Mouse (Mus musculus): Measurements from ENCODE around the gene Rbm48. TPM values are rescaled to one million over a fixed set of nuclear protein-coding genes. Genes with fewer than 3 reads are reported as not detected.
A peak's percentile ranks its signal among the peaks of the same experiment; 100 is the strongest.

The Rbm48 gene
- polyA plus RNA-seq, 1 experiment from 2014 or later, result 10.5 TPM

GRCm38 (mm10) chr5:3577939-3578338 lies 18.4 kb downstream of the Rbm48 start:
- no peak overlapping the region for H3K9ac ChIP-seq (replicated peaks; ENCODE audit: low read depth)
- ATAC-seq, result no peak
- H3K4me2 ChIP-seq (replicated peaks; ENCODE audit: low read depth, low read length), result no peak overlapping the region
- H3K9me3 ChIP-seq (ENCODE audit: low read length), result no peaks in the 10 kb centered on the region
- no peak for TF ChIP-seq EP300 (IDR thresholded peaks at IDR 0.05)
- TF ChIP-seq CTCF (IDR thresholded peaks at IDR 0.05), result no peak
- WGBS, result 97% methylated on average over 2 of the region's 2 CpGs
- no peaks in the 10 kb centered on the region for H3K27me3 ChIP-seq (replicated peaks; ENCODE audit: insufficient read depth, low read length)
- peaks cover 51% of the 10 kb centered on the region for H3K36me3 ChIP-seq (ENCODE audit: insufficient read depth, low read length)
- H3K4me3 ChIP-seq (ENCODE audit: low read depth, low read length), result no peak overlapping the region
- no peak overlapping the region for H3K27ac ChIP-seq (ENCODE audit: low read length)
- no peak for DNase-seq (ENCODE audit: low spot score)
- no peaks in the 10 kb centered on the region for H3K4me1 ChIP-seq (ENCODE audit: insufficient read depth, low read depth, low read length)

DNA sequence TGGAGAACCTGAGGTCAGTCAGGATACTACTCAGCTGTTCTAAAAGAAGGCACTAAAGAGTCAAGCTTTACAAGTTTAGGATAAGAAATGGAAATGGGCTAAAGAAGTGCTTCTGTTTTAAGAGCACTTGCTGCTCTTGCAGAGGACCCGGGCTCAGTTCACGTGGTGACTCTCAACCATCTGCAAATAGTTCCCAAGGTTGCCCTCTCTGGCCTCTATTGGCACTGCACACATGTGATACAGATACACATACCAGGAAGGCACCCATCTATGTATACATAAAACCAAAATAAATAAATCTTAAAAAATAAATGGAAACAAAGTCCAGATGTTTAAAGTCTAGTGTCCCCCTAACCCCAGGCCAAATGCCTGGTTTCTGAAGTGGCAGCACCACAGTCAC lies 21.6 kb downstream of the Rbm48 start:
- H3K9me3 ChIP-seq (ENCODE audit: low read length), result no peaks in the 10 kb centered on the region
- H3K4me2 ChIP-seq (replicated peaks; ENCODE audit: low read depth, low read length), result no peak overlapping the region
- no peaks in the 10 kb centered on the region for H3K4me1 ChIP-seq (ENCODE audit: insufficient read depth, low read depth, low read length)
- H3K36me3 ChIP-seq (ENCODE audit: insufficient read depth, low read length), result peaks cover 56% of the 10 kb centered on the region
- TF ChIP-seq EP300 (IDR thresholded peaks at IDR 0.05) (no peak), CTCF (IDR thresholded peaks at IDR 0.05) (no peak)
- 95% methylated on average over 2 of the region's 2 CpGs for WGBS
- no peak overlapping the region for H3K9ac ChIP-seq (replicated peaks; ENCODE audit: low read depth)
- no peak overlapping the region for H3K4me3 ChIP-seq (ENCODE audit: low read depth, low read length)
- H3K27ac ChIP-seq (ENCODE audit: low read length), result no peak overlapping the region
- no peaks in the 10 kb centered on the region for H3K27me3 ChIP-seq (replicated peaks; ENCODE audit: insufficient read depth, low read length)
- ATAC-seq (no peak), DNase-seq (ENCODE audit: low spot score) (no peak)

DNA sequence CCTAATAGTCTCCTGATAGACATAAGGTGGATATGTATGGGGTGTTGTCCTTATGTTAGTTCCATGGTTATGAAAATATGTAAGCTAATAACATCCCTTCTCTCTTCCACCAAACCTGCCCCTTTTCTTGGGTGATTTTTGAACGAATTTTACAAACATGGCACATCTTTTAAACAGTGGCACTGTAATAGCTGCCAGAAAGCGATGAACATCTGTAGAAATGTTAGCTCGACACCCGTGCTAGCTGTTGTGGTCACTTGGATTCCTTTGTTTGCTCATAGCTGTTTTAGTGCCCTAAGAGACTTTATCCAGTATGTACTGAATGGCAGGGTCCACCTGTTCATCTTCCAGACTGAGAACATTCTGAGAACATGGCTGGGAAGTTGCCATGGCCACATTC lies 25.1 kb downstream of the Rbm48 start, which contains the start of gene 1700109H08Rik:
Gene 1700109H08Rik, plus strand, starts transcription at position 301 of the 400 bp plus-strand sequence.
- no peak for DNase-seq (ENCODE audit: low spot score)

GRCm38 (mm10) chr5:3554198-3554597 lies 42.2 kb downstream of the Rbm48 start:
- TF ChIP-seq CTCF (IDR thresholded peaks at IDR 0.05), result no peak
- TF ChIP-seq EP300 (IDR thresholded peaks at IDR 0.05), result no peak
- H3K9me3 ChIP-seq (ENCODE audit: low read length), result no peaks in the 10 kb centered on the region
- whole genome bisulfite sequencing, result 88% methylated on average over 2 of the region's 2 CpGs

More for the DNA sequence above, 25.1 kb downstream of the Rbm48 start, which contains the start of gene 1700109H08Rik:
- ATAC-seq, result no peak
- H3K4me3 ChIP-seq (ENCODE audit: low read depth, low read length), result no peak within 1 kb of the TSS
- WGBS, result 93% methylated on average over 4 of the region's 4 CpGs
- no peak within 1 kb of the TSS for H3K27ac ChIP-seq (ENCODE audit: low read length)
- H3K4me2 ChIP-seq (replicated peaks; ENCODE audit: low read depth, low read length), result no peak within 1 kb of the TSS
- no peak for TF ChIP-seq CTCF (IDR thresholded peaks at IDR 0.05)
- no peak for TF ChIP-seq EP300 (IDR thresholded peaks at IDR 0.05)
- no peaks in the 10 kb centered on the region for H3K9me3 ChIP-seq (ENCODE audit: low read length)
- H3K36me3 ChIP-seq (ENCODE audit: insufficient read depth, low read length), result peaks cover 39% of the 10 kb centered on the region
- no peaks in the 10 kb centered on the region for H3K27me3 ChIP-seq (replicated peaks; ENCODE audit: insufficient read depth, low read length)
- H3K9ac ChIP-seq (replicated peaks; ENCODE audit: low read depth), result no peak within 1 kb of the TSS
- H3K4me1 ChIP-seq (ENCODE audit: insufficient read depth, low read depth, low read length), result no peaks in the 10 kb centered on the region

GRCm38 (mm10) chr5:3551481-3551880 lies 44.9 kb downstream of the Rbm48 start:
- ATAC-seq (no peak), DNase-seq (ENCODE audit: low spot score) (no peak)
- H3K36me3 ChIP-seq (ENCODE audit: insufficient read depth, low read length), result peaks cover 6% of the 10 kb centered on the region; the same call in 1 of the 2 replicates
- H3K27ac ChIP-seq (ENCODE audit: low read length), result no peak overlapping the region
- H3K4me2 ChIP-seq (replicated peaks; ENCODE audit: low read depth, low read length), result no peak overlapping the region
- H3K4me1 ChIP-seq (ENCODE audit: insufficient read depth, low read depth, low read length), result no peaks in the 10 kb centered on the region
- no peak overlapping the region for H3K4me3 ChIP-seq (ENCODE audit: low read depth, low read length)
- H3K9ac ChIP-seq (replicated peaks; ENCODE audit: low read depth), result no peak overlapping the region
- no peaks in the 10 kb centered on the region for H3K9me3 ChIP-seq (ENCODE audit: low read length)
- no peaks in the 10 kb centered on the region for H3K27me3 ChIP-seq (replicated peaks; ENCODE audit: insufficient read depth, low read length)
- 93% methylated on average over 1 of the region's 1 CpGs for WGBS
- TF ChIP-seq EP300 (IDR thresholded peaks at IDR 0.05) (no peak), CTCF (IDR thresholded peaks at IDR 0.05) (no peak)

More at GRCm38 (mm10) chr5:3554198-3554597, 42.2 kb downstream of the Rbm48 start:
- H3K27ac ChIP-seq (ENCODE audit: low read length), result no peak overlapping the region
- H3K9ac ChIP-seq (replicated peaks; ENCODE audit: low read depth), result no peak overlapping the region
- peaks cover 15% of the 10 kb centered on the region; the same call in 1 of the 2 replicates for H3K36me3 ChIP-seq (ENCODE audit: insufficient read depth, low read length)
- ATAC-seq (no peak), DNase-seq (ENCODE audit: low spot score) (no peak)
- no peaks in the 10 kb centered on the region for H3K27me3 ChIP-seq (replicated peaks; ENCODE audit: insufficient read depth, low read length)
- H3K4me1 ChIP-seq (ENCODE audit: insufficient read depth, low read depth, low read length), result no peaks in the 10 kb centered on the region
- H3K4me2 ChIP-seq (replicated peaks; ENCODE audit: low read depth, low read length), result no peak overlapping the region
- no peak overlapping the region for H3K4me3 ChIP-seq (ENCODE audit: low read depth, low read length)

DNA sequence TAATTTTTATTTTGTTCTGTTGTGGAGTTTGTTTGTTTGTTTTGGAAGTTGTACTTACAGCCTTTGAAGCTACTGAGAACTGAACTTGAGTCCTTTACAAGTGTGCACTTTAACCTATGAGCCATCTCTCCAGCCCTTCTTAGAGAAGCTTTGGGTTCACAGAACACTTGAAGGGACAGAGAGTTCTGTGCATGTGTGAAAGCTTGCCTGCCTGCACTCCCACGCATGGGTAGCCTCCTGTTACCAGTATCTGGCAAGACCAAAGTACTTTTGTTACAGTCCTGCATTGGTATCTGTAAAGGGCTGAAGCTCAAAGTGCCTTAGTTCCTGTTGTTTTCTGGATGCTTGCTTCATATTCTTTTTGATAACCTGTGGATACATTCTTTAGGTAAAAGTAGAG lies 50.2 kb downstream of the Rbm48 start:
- ATAC-seq (no peak), DNase-seq (ENCODE audit: low spot score) (no peak)
- no peak overlapping the region for H3K4me2 ChIP-seq (replicated peaks; ENCODE audit: low read depth, low read length)
- H3K9ac ChIP-seq (replicated peaks; ENCODE audit: low read depth), result no peak overlapping the region
- no peak overlapping the region for H3K27ac ChIP-seq (ENCODE audit: low read length)
- peaks cover 5% of the 10 kb centered on the region; the same call in 1 of the 2 replicates for H3K4me1 ChIP-seq (ENCODE audit: insufficient read depth, low read depth, low read length)
- WGBS, result 77% methylated on average over 1 of the region's 1 CpGs
- H3K4me3 ChIP-seq (ENCODE audit: low read depth, low read length), result no peak overlapping the region
- no peak for TF ChIP-seq EP300 (IDR thresholded peaks at IDR 0.05)
- no peak for TF ChIP-seq CTCF (IDR thresholded peaks at IDR 0.05)
- H3K36me3 ChIP-seq (ENCODE audit: insufficient read depth, low read length), result no peaks in the 10 kb centered on the region
- H3K27me3 ChIP-seq (replicated peaks; ENCODE audit: insufficient read depth, low read length), result no peaks in the 10 kb centered on the region
- H3K9me3 ChIP-seq (ENCODE audit: low read length), result no peaks in the 10 kb centered on the region

DNA sequence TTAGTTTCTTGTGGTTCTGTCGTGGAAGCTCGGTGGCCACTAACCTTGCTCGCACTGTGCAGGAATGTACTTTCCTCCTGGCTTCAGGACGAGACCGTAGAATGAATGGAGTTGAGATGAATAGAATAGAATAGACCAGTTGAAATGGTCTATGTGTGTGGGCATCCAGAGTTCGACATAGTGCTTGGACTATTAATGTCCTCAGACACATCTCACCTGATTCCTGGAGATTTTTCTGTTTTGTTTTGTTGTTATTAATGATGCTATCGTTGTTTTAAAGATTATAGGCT lies 52.0 kb downstream of the Rbm48 start:
- H3K4me1 ChIP-seq (ENCODE audit: insufficient read depth, low read depth, low read length), result peaks cover 5% of the 10 kb centered on the region; the same call in 1 of the 2 replicates
- peak overlapping the region; percentile 73 for H3K4me2 ChIP-seq (replicated peaks; ENCODE audit: low read depth, low read length)
- H3K27ac ChIP-seq (ENCODE audit: low read length), result no peak overlapping the region
- TF ChIP-seq EP300 (IDR thresholded peaks at IDR 0.05), result no peak
- no peak for TF ChIP-seq CTCF (IDR thresholded peaks at IDR 0.05)
- H3K27me3 ChIP-seq (replicated peaks; ENCODE audit: insufficient read depth, low read length), result no peaks in the 10 kb centered on the region
- WGBS, result 10% methylated on average over 7 of the region's 7 CpGs
- H3K9me3 ChIP-seq (ENCODE audit: low read length), result no peaks in the 10 kb centered on the region
- H3K9ac ChIP-seq (replicated peaks; ENCODE audit: low read depth), result peak overlapping the region; percentile 92
- ATAC-seq, result no peak
- peak overlapping the region; percentile 82 for H3K4me3 ChIP-seq (ENCODE audit: low read depth, low read length)
- H3K36me3 ChIP-seq (ENCODE audit: insufficient read depth, low read length), result no peaks in the 10 kb centered on the region
- no peak for DNase-seq (ENCODE audit: low spot score)
